Mouse (Mus musculus): ENCODE results near the gene Mroh9. TPM values are rescaled to one million over a fixed set of nuclear protein-coding genes. Genes with fewer than 3 reads are reported as not detected.

The Mroh9 gene
- polyA plus RNA-seq (2017; shearing (Covaris generic)) = not detected

GRCm38 (mm10) chr1:163085570-163085969, at the start of gene Mroh9:
TSS of gene Mroh9 (minus strand) at chr1:163085670.

GRCm38 (mm10) chr1:162984428-162984827, 101.0 kb downstream of the Mroh9 start, which contains the start of gene Fmo3:
TSS of gene Fmo3 (minus strand) at chr1:162984528.

Other genes starting within 250 kb of the Mroh9 start
- 0.12 TPM for gene Fmo1, start 219.1 kb downstream of the Mroh9 start, polyA plus RNA-seq (2017; shearing (Covaris generic))
- gene Fmo2, start 186.9 kb downstream of the Mroh9 start, polyA plus RNA-seq (2017; shearing (Covaris generic)) = not detected
- not detected for gene Fmo6, start 148.2 kb downstream of the Mroh9 start, polyA plus RNA-seq (2017; shearing (Covaris generic))
- not detected for gene Fmo3, start 101.1 kb downstream of the Mroh9 start, polyA plus RNA-seq (2017; shearing (Covaris generic))
- gene Prrx1, start 228.0 kb upstream of the Mroh9 start, polyA plus RNA-seq (2017; shearing (Covaris generic)) = not detected